Mouse (Mus musculus) CD4-positive helper T cell, adult 2 months (primary cell): Measurements from ENCODE around the gene Cdrt4.

ENCODE experiments used
- DNase-seq: peaks from one replicate; pipeline ENCODE4 v3.0.0-alpha.2; 2012; ENCODE audit warnings: low read depth, missing footprints, low spot score

The Cdrt4 gene

GRCm38 (mm10) chr11:62995755-62996521 is 44.9 kb downstream of the Cdrt4 start:
- DNase-seq, result no peak

DNA sequence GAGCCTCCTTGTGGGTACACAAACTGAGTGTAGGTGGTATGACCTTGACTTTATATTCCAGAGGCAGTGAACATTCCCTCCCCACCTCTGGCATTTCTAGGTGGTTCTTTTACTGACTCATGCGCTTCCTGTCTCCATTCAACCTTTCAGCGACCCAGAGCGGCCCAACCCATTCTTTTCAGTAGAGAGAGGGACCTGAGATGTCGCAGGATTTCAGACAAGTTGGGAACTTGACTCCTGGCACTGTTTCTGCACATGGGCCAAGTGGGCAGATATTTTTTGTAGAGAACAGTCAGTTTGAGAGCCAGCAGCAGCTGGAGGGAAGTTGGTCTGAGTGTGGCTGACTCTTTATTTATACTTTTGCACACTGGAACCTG is 45.5 kb downstream of the Cdrt4 start:
- DNase-seq, result no peak

GRCm38 (mm10) chr11:62997039-62997717 is 46.2 kb downstream of the Cdrt4 start:
- DNase-seq, result no peak

DNA sequence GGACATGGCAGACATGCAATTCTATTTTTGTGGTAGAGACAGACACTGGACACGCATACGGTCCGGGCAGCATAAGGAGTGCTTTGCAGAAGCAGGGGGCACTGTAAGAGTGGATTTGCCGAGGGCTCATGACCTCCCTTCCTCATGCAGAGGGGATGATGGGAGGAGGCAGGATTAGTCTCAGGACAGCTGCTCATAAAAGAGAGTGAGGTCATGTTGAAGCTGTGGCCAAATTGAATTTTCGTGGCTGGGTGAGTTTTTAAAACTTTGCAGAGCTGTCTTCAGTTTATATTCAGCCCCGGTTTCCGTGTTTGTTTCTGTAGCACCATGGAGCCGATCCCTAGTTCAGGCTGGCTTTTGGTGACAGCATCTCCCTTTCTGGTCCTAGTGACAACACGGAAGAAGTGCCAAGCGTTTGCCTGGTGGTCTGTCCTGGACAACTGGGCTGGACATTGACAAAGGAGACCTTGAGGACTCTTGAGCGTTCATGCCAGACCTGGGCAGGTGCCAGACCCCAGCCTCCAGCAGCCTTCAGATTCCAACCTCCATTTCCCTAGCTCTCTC is 46.8 kb downstream of the Cdrt4 start:
- no peak for DNase-seq

DNA sequence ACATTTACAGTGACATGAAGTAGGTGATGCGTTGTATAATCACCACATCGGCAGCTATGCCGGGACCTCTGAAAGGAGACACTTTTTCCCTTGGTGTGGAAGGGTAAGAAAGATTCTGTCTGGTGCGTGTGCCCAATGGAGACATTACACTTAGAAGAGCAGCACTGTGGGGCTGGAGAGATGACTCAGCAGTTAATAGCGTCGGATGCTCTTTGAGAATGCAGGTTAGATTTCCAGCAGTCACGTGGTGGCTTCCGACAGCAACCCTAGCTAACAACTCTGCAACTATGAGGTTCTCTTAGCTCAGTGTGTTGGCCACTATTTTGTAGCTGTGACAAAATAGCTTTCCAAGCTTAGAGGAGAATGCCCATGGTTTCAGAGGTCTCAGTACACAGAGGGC is 49.1 kb downstream of the Cdrt4 start:
- DNase-seq, result no peak

DNA sequence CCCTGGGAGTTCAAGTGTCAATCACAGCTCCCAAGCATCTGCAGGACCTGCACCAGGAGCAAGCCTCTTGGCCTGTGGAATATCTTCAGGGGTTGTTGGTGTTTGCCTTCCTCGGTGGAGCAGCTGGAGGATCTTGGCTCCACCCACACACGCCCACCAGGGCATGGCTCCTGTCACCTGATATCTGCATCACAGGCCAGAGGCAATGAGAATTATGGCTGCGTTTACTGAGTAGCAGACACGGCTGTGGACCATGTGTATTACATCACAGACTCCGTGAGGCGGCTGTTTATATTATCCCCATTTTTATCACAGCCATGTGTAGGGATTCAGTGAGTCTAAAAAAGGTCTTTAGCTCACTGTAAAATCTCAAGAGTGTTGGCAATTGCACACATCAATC is 53.6 kb downstream of the Cdrt4 start:
- no peak for DNase-seq

DNA sequence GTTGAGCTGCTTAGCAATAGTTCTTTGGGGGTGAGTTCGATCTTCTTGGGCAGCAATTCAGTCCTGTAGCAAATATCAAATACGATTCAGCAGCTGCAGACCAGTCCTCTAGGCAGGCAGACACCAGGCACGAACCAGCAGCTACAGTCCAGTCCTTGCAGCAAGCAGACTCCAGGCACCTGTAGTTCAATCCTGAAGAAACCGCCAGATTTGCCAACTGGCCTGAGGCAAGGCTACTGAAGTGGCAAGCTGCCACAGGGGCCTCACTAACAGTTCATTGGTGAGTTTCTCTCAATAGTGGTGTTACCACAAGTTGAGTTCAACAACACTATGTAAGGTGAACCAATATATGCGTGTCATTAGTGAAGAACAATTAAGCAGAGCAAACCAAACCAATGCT is 56.4 kb downstream of the Cdrt4 start:
- DNase-seq, result no peak

DNA sequence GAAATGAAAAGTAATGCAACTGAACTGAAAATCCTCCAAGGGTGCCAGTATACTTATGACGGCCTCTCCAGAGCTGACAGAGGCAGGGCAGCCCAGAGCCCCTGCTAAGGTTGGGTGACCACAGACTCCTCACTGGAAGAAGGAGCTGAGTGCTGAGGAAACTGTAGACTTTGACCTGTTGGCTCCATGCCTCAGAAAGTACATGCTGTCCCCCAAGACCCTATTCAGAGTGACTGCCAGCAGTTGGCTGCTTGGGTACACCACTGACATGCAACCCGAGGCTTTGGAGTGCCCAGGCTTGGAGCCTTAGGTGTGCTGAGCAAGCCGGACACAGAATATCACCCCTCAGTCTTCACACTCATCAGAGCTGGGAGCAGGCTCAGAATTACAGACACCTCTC is 57.0 kb downstream of the Cdrt4 start:
- no peak for DNase-seq

- DNase-seq, result no peak
Measured at GRCm38 (mm10) chr11:63009761-63010160, 58.8 kb downstream of the Cdrt4 start.

GRCm38 (mm10) chr11:63017327-63018082 is 66.5 kb downstream of the Cdrt4 start:
- DNase-seq, result no peak

- no peak for DNase-seq
Measured at GRCm38 (mm10) chr11:63018083-63018622, 67.2 kb downstream of the Cdrt4 start.

GRCm38 (mm10) chr11:63020633-63021032 is 69.6 kb downstream of the Cdrt4 start:
- no peak for DNase-seq

- DNase-seq, result no peak
Measured at GRCm38 (mm10) chr11:63021141-63021806, 70.3 kb downstream of the Cdrt4 start.

GRCm38 (mm10) chr11:63023461-63023860 is 72.5 kb downstream of the Cdrt4 start:
- no peak for DNase-seq

GRCm38 (mm10) chr11:63024136-63024535 is 73.1 kb downstream of the Cdrt4 start:
- DNase-seq, result no peak

DNA sequence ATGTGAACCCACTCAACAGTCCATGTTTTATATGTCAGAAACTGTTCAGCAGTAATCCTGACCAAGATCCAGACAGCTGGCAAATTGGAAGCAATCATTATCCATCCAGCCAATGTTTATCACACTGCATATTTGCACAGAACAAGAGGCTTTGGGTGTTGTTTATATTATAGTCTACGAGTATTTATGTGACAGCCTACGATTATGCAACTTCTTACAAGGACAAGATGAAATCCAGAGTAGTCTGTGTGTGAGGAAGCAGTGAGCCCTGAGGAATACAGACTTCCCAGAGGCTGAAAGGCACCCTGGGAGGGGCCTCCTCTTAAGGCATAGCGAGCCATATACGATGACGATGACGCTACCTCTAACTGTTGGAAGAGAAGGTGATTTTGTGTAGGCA is 74.5 kb downstream of the Cdrt4 start:
- no peak for DNase-seq

GRCm38 (mm10) chr11:63026651-63027141 is 75.7 kb downstream of the Cdrt4 start:
- DNase-seq, result no peak

- DNase-seq, result no peak
Measured at GRCm38 (mm10) chr11:63028131-63028530, 77.1 kb downstream of the Cdrt4 start.

- no peak for DNase-seq
Measured at GRCm38 (mm10) chr11:63029148-63029714, 78.2 kb downstream of the Cdrt4 start.

- DNase-seq, result no peak
Measured at GRCm38 (mm10) chr11:63029721-63030120, 78.7 kb downstream of the Cdrt4 start.
